Mouse (Mus musculus) CD4-positive, CD25-positive, alpha-beta regulatory T cell, adult 2 months (primary cell): ENCODE measurements around the gene Ces4a.
"Not testable (repeated sequence)": the region's sequence is repeated elsewhere in the genome, so short reads cannot be mapped to it uniquely, and the experiment has no call there.

Experiments used
- DNase-seq: peaks from one replicate; pipeline ENCODE4 v3.0.0-alpha.2; 2012; ENCODE audit warnings: low read depth, low spot score

Ces4a gene

DNA sequence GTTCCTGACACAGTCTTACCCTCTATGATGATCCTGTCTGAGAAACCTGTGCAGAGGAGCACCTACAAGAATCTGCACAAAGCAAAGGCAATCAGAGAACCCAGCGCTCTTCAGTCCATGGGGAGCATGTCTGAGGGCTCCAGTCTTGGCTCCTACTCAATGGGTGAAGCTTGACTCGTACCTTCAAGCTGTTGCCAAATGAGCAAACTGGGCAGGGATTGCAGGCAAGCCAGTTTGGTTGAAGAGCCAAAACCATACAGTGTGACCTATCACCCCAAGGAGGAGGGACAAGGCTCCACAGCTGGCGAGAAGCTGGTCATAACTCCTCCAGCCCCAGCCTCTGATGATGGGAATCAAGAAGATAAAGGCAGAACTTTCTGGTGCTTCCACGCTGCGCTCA, at the start of gene Ces4a:
Ces4a (plus strand) TSS at position 292 of the 400 bp plus-strand sequence.
- DNase-seq: no peak

- no peak for DNase-seq
Measured at GRCm38 (mm10) chr8:105083449-105084050, 48.0 kb upstream of the Ces4a start, which contains the start of gene Ces3b. Gene Ces3b (plus strand): TSS chr8:105083753.

GRCm38 (mm10) chr8:105088166-105088565, 43.4 kb upstream of the Ces4a start:
- not testable (repeated sequence) for DNase-seq

DNA sequence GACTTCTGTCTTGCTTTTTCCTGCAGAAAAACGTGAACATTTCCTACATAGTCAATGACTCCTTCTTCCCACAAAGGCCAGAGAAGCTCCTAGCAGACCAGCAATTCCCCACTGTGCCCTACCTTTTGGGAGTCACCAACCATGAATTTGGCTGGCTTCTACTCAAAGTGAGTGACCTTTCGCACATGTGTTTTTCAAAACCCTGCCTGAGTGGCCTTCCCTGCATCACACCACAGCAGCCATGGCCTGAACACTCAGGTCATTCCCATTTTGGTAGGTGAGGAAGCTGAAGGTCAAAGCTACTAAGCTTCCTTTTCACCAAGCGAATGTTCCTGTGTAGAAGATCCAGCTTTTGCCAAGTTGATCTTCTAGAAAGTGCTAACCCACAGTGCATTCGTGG, 43.0 kb upstream of the Ces4a start:
- DNase-seq: no peak

DNA sequence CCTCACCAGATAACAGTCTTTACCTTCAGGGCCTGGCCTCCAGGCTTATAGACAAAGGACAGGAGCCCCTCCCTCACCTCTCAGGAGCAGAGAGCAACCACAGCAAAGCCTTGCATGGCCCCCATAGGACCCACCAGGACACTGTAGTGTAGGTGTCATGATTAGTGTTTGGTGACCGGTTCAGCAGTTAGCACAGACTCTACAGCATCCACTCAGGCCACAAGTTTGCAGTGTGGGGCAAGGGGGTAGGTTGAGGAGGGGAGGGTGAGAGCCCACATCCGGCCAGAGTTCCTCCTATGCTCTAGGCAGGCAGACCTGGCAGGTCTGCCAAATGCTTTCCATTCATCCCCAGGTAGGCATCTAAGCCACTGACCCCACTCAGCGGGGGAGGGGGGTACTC, 37.6 kb upstream of the Ces4a start:
- no peak for DNase-seq

DNA sequence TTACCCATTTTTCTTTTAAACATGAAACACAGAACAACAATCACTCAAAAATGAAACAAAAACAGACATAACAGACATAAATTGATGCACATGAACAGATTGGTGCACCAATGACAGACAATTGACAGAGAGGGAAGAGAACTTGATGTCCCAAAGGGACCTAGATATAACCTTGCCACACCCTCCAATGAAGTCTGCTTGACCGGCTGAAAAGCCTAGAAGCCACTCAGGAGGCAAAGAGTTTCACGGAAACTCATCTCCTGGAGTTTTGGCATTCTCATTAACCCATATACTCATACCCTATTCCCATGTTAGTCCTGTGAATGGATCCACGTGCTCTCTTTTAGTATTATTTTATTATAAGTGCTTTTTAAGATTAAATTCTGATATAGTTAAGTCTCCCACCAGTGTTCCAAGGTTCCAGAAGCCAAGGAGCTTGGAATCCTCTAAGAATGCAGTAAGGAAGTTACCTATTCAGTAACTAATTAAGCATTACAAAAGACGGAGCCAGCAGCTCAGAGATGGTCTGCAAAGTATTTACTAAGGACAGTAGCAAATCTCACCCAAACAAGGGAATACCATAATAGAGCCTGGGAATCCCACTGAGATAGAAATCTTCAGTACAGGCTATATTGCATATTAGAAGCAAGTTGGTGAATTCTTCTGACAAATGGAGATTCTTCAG, 29.4 kb upstream of the Ces4a start:
- DNase-seq: not testable (repeated sequence)

DNA sequence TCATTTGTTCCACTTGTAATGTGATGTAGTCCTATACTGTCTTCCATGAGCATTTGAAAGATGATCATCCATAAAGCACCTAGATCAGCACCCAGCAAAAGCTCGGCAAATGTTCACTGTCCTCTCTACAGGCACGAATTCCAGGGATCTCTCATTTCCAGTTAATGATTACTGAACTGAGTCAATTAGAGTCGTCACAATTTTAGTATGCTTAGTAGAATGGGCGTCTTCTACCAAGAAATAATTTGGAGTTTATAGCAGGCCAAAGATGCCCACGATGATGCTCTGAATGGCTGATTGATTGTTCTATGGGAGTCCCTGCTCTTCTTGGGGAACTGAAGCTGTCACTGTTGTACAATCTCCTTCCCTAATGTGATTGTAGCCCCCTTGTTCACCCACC, 27.9 kb upstream of the Ces4a start:
- not testable (repeated sequence) for DNase-seq

DNA sequence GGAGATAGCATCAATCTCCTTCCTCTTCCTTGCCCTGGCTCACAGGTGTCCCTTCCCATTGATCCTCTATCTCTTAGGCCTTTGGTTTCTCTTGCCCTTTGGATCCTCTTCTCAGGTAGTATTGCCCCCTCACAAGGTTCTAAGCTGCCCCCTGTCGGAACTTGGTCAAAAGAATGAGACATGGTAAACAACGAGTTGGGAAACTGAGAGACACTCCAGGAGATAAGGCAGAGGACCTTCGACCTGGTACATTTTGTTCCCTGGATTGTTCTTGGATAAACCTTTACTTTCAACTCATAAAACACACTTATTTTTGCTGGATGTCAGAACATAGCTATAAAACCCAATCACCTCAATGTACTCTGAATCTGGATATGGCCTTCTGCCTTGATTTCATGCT, 27.4 kb upstream of the Ces4a start:
- DNase-seq: no peak

- no peak for DNase-seq
Measured at GRCm38 (mm10) chr8:105129864-105130263, 1.7 kb upstream of the Ces4a start.

DNA sequence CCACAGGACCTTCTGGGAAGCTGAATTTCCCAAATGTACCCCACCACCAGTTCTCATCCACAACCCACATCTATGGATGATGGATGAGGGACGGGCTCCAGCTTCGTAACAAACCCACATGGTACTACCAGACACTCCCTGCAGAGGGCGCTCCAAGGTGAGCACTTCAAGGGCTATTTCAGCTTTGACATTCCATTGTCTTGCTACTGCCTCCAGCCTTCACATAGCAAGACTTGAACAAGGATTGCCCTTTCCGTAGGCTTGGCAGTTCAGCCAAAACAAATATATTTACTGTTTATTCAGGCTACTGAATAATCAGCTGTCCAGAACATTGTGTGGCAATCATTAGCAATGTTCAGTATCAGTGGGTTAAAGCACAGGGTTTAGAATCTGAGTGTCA, 6.8 kb downstream of the Ces4a start:
- DNase-seq: peak; percentile 82

DNA sequence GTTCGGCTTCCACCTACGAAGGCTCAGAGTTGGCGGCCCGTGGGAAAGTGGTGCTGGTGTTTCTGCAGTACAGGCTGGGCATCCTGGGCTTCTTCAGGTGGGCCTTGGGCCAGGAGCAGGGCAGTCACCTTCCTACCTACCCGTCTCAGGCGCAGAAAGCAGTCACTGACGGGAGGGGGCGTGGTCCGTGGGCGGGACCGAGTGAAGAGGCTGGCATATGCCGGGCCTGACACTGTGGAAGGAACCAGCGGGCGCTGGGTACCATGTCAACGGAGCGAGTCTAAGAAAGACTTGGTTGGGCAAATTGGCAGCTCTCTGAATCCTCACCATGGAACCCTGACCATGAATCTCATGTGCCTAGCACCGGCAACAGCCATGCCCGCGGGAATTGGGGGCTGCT, 10.8 kb downstream of the Ces4a start:
- peak; percentile 45 for DNase-seq

- no peak for DNase-seq
Measured at GRCm38 (mm10) chr8:105151654-105152053, 20.1 kb downstream of the Ces4a start.

GRCm38 (mm10) chr8:105152623-105153398, 21.2 kb downstream of the Ces4a start:
- no peak for DNase-seq

DNA sequence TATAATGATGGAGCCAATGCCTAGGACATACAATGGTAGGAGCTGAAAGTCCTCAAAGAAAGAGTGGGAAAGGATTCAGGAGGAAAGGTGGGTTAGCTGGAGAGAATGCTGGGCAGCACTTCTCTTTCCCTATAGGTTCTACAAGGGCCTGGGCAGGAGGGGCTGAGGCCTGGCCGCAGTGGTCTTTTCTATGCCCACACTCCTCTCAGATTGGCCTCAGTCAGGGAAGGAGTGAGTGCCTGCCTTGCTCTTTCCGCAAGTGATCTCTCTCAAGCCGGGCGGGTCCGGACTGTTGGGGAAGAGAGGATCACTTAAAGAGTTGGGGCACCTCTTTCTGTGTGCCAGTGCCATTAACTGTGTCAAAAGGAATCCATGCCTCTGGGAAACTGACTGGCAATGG, 22.7 kb downstream of the Ces4a start:
- no peak for DNase-seq

DNA sequence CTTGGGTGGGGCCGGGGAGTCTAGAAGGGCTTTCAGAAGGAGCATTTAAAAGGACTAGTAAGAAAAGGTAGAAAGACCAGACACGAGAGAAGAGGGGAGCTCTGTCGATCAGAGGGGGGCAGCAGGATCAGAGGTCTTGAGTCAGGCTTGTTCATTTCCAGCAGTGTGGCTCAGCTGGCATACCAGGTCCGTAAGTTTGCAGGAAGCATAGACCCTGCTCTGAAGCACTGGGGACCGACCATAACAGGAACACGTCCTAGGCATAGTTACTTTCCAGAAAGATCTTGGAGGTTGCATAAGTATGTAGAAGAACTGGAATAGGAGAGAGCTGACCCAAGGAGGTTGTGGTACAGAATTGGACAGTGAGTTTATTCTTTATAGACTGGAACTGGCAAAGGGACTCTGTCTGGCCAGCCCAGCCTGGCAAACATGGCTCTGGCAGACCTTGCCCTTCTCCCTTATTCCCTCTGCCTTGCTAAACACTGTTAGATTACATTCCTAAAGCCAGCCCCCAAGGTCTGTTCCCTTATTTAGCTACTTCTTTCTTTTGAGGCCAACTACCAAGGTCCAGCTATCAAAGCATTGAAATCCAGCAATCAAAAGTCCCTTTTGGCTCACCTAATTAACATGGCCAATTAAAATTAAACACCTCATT, 23.6 kb downstream of the Ces4a start:
- DNase-seq: no peak

DNA sequence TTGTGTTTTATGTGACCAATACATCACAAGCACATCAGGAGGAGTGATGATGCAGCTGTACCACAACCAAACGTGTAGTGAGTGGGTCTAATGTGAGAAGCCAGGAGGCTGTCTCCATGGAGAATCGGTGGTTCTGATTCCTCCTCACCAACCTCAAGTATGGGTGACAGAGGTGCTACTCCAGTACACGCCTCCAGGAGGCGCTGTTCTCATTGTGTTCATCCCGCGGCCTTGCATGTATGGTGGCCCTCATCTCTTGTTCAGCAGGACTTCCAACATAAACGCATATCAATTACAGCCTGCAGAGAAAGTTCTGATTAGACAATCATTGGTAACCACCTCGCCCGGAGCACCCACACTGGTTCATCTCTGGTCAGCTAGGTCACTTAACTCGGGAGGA, 26.0 kb downstream of the Ces4a start:
- peak; percentile 82 for DNase-seq

DNA sequence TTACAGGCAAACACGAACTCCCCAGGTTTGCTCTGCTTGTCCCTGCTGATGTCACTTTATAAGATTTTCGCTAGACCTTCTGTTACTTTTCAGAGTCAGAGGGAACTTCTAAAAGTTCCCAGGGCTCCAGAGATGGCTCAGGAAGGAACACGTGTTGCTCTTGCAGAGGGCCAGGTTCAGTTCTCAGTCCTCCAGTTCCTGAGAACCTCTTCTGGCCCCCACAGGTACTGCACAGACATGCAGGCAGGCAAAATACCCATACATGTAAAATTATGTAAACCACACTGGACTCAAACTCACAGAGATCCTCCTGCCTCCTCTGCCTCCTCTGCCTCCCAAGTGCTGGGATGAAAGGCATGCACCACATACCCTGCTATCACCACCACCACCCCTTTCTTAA, 26.5 kb downstream of the Ces4a start:
- DNase-seq: peak; percentile 38

- DNase-seq: no peak
Measured at GRCm38 (mm10) chr8:105161121-105161652, 29.6 kb downstream of the Ces4a start.

DNA sequence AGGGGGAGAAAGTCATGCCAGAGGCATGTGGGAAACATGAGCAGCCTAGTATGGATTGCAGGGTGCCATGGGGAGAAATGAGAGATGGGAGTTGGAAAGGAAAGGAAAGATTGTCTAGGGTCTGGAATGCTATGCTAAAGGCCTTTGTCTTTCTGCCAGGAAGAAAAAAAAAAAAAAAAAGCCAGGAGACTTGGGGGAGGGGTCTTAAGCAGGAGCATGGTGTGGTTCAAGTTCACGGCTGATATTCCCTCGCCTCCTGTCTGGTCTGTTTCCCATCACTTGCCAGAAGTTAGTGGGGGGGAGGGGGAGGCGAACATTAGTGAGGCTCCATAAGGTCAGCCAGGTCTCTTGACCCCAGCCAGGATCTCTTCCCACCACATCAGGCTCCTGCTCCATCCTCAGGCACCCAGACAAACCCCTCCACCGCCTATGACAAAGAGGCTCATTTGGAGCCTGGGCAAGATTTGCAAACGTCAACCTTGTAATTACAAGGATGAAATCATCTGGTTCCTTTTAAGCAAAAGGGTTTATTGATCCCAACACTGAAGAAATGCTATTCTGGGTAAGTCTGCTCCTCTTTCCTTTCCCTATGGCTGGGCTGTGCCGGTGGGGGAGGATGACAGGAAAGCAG, 32.8 kb downstream of the Ces4a start:
- no peak for DNase-seq

GRCm38 (mm10) chr8:105165191-105165590, 33.6 kb downstream of the Ces4a start:
- DNase-seq: no peak

DNA sequence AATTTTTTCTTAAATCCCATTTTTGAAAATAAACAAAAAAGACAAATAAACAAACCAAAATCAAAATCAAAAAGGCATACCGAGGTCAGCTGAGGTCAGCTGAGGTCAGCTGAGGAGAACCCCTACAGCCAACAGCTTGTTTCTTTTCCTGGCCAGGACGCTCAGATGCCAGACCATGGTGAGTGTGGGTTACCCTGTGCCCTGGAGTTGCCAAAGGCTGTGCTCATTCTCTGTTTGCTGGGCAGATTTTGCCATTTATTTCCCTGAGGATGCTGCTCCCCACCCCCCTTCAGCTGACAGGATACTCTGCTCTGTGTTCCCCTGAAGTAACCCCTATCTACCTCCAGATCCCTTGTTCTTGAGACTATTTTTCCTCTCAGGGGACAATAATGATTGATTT, 35.5 kb downstream of the Ces4a start:
- no peak for DNase-seq
